Mouse (Mus musculus): Measurements from ENCODE around the gene Lrrc47. TPM values are rescaled to one million over a fixed set of nuclear protein-coding genes. Genes with fewer than 3 reads are reported as not detected.

Lrrc47 gene
- total and polyA plus RNA-seq, 3 experiments: 16.7 to 98.0 (median 35.0) TPM

DNA sequence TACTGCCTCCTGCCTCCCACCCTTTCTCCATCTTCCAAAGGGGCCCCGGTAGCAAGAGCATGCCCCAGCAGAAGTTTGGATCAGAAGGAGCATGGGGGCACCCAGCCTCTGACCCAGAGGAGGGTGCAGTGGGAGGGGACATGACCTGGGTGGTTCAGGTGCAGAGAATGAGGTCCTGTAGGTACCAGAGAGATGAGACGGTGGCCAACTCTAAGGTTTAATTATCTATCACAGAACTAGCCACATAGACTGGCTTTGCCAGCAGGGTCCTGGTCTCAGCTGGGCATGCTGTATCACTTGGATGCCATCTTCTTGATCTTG is 14.9 kb downstream of the Lrrc47 start:
- H3K36me3 ChIP-seq (replicated peaks in 1 of 2; ENCODE audit: control insufficient read depth in 1 of 2, insufficient read depth in 1 of 2, low read length in 1 of 2): peaks cover 9 to 16% of the 10 kb centered on the region in 2 experiments
- peaks cover 6 to 10% of the 10 kb centered on the region in 2 experiments; a peak in 2 of 4 replicates for H3K4me1 ChIP-seq (ENCODE audit: control insufficient read depth in 1 of 2, insufficient read depth in 2 of 2)
- dilution Hi-C loops (cut with MboI; ENCODE audit: extremely low pct_ligation_motif_present, extremely low pct_unique_long_range_greater_than_20kb, low sequenced_read_pairs): no loop called here

GRCm38 (mm10) chr4:154028066-154028465 is 16.5 kb downstream of the Lrrc47 start:
- no peaks in the 10 kb centered on the region for H3K36me3 ChIP-seq (replicated peaks in 1 of 2; ENCODE audit: control insufficient read depth in 1 of 2, insufficient read depth in 1 of 2, low read length in 1 of 2)
- peaks cover 6 to 10% of the 10 kb centered on the region in 2 experiments; a peak in 2 of 4 replicates for H3K4me1 ChIP-seq (ENCODE audit: control insufficient read depth in 1 of 2, insufficient read depth in 2 of 2)
- dilution Hi-C loops (cut with MboI; ENCODE audit: extremely low pct_ligation_motif_present, extremely low pct_unique_long_range_greater_than_20kb, low sequenced_read_pairs) (no loop called here), in situ Hi-C loops (cut with MboI; ENCODE audit: low pct_ligation_motif_present, low pct_unique_long_range_greater_than_20kb, low sequenced_read_pairs) (loop anchor here (25.0 kb wide), 1 partner anchor 784 kb away; no protein-coding TSS in a partner anchor)
- H3K4me2 ChIP-seq (ENCODE audit: insufficient read depth, low read depth, poor library complexity, severe bottlenecking): no peak overlapping the region
- no peaks in the 10 kb centered on the region for H3K79me2 ChIP-seq (replicated peaks; ENCODE audit: control insufficient read depth, extremely low read depth, insufficient read depth, poor library complexity, severe bottlenecking)
- no peak overlapping the region for H3K4me3 ChIP-seq (replicated peaks in 1 of 3; ENCODE audit: low read depth in 2 of 3, low read length in 2 of 3, poor library complexity in 1 of 3)
- H3K9me3 ChIP-seq (replicated peaks; ENCODE audit: low read length): no peaks in the 10 kb centered on the region
- no peak for DNase-seq (ENCODE audit: extremely low read depth)
- no peak overlapping the region for H3K27ac ChIP-seq (ENCODE audit: insufficient read depth, low read depth)
- H3K9ac ChIP-seq (ENCODE audit: insufficient read depth, low read depth): no peak overlapping the region
- peaks cover 34% of the 10 kb centered on the region for H3K27me3 ChIP-seq (replicated peaks)
- TF ChIP-seq RAD21 (IDR thresholded peaks at IDR 0.05; ENCODE audit: low read depth, low read length) (no peak), ZNF384 (IDR thresholded peaks at IDR 0.05; ENCODE audit: low read depth, low read length) (no peak), ZMIZ1 (IDR thresholded peaks at IDR 0.05; ENCODE audit: low read depth, low read length) (no peak), ETS1 (conservative IDR thresholded peaks at IDR 0.05; ENCODE audit: low read depth, low read length) (no peak), POLR2AphosphoS2 (IDR thresholded peaks at IDR 0.05; ENCODE audit: low read depth, low read length) (no peak), HCFC1 (IDR thresholded peaks at IDR 0.05; ENCODE audit: low read depth, low read length) (no peak)

More for the DNA sequence above, 14.9 kb downstream of the Lrrc47 start:
- TF ChIP-seq USF2 (conservative IDR thresholded peaks at IDR 0.05; ENCODE audit: low read depth, low read length) (no peak), IRF4 (IDR thresholded peaks at IDR 0.05; ENCODE audit: low read depth, low read length) (no peak), ELF1 (IDR thresholded peaks at IDR 0.05; ENCODE audit: low read depth, low read length) (no peak), GABPA (IDR thresholded peaks at IDR 0.05; ENCODE audit: insufficient replicate concordance, low read depth, low read length) (no peak), RAD21 (IDR thresholded peaks at IDR 0.05; ENCODE audit: low read depth, low read length) (no peak), HCFC1 (IDR thresholded peaks at IDR 0.05; ENCODE audit: low read depth, low read length) (no peak), ZC3H11A (IDR thresholded peaks at IDR 0.05; ENCODE audit: low read depth, low read length) (no peak), ZKSCAN1 (IDR thresholded peaks at IDR 0.05; ENCODE audit: borderline replicate concordance, low read depth, low read length) (no peak), UBTF (IDR thresholded peaks at IDR 0.05; ENCODE audit: low read depth, low read length) (no peak), MEF2A (IDR thresholded peaks at IDR 0.05; ENCODE audit: borderline replicate concordance, low read depth, low read length) (no peak)
- peaks cover 26% of the 10 kb centered on the region for H3K27me3 ChIP-seq (replicated peaks)
- no peak overlapping the region for H3K27ac ChIP-seq (ENCODE audit: insufficient read depth, low read depth)
- in situ Hi-C loops (cut with MboI; ENCODE audit: low pct_ligation_motif_present, low pct_unique_long_range_greater_than_20kb, low sequenced_read_pairs): loop anchor here (25.0 kb wide), 1 partner anchor 786 kb away; no protein-coding TSS in a partner anchor
- no peaks in the 10 kb centered on the region for H3K9me3 ChIP-seq (replicated peaks; ENCODE audit: low read length)
- DNase-seq (ENCODE audit: extremely low read depth): no peak
- no peak overlapping the region for H3K9ac ChIP-seq (ENCODE audit: insufficient read depth, low read depth)
- no peak overlapping the region for H3K4me3 ChIP-seq (replicated peaks in 1 of 3; ENCODE audit: low read depth in 2 of 3, low read length in 2 of 3, poor library complexity in 1 of 3)
- H3K79me2 ChIP-seq (replicated peaks; ENCODE audit: control insufficient read depth, extremely low read depth, insufficient read depth, poor library complexity, severe bottlenecking): no peaks in the 10 kb centered on the region
- H3K4me2 ChIP-seq (ENCODE audit: insufficient read depth, low read depth, poor library complexity, severe bottlenecking): no peak overlapping the region
